Mouse (Mus musculus) frontal cortex, postnatal 25 days (tissue): ENCODE data around the gene Tcap.
"Not testable (repeated sequence)": the region's sequence is repeated elsewhere in the genome, so short reads cannot be mapped to it uniquely, and the experiment has no call there.

Source experiments
- DNase-seq, 2 experiments: peaks; one replicate each; pipeline ENCODE4 v3.0.0; 2022; ENCODE audit warnings: low spot score in 2 of 2

The Tcap gene

DNA sequence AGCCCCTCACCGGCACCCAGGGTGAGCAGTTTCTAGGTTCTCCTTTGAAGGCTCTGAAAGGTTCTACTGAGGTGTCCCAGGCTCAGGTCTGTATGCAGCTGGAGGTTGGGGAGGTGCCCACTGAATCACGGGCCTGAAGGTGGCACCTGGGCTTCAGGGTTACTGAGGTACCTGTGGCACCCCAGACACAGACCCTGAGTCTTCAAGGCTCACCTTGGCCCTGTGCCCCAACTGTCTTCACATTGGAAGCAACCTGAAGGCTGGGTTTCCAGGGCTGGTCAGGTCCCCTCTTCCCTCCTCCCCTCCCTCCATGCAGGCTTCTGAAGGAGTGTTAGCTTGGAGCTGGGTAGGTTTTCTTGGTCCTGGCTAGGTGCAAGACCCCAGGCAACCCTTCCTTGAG lies 2.0 kb upstream of the Tcap start:
- DNase-seq, result no peak

DNA sequence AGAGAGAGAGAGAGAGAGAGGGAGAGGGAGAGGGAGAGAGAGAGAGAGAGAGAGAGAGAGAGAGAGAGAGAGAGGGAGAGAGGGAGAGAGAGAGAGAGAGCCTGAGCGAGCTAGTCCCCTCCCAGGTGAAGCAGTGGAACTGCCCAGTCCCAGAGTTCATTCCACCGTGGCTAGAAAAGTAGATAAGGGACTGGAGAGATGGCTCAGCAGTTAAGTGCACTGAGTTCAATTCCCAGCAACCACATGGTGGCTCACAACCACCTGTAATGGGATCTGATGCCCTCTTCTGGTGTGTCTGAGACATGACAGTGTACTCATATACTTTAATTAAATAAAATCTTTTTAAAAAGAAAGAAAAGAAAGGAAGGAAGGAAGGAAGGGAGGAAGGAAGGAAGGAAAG lies 1.2 kb upstream of the Tcap start:
- DNase-seq, result not testable (repeated sequence)

DNA sequence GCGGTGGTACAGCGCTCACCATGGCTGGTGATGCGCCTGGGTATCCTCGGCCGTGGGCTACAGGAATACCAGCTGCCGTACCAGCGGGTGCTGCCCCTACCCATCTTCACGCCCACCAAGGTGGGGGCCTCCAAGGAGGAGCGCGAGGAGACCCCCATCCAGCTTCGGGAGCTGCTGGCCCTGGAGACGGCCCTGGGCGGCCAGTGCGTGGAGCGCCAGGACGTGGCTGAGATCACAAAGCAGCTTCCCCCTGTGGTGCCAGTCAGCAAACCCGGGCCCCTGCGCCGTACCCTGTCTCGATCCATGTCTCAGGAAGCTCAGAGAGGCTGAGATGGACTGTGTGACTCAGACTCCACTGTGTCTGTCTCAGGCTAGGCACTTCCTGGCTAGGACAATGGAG lies 605 bp downstream of the Tcap start:
- DNase-seq, result no peak

DNA sequence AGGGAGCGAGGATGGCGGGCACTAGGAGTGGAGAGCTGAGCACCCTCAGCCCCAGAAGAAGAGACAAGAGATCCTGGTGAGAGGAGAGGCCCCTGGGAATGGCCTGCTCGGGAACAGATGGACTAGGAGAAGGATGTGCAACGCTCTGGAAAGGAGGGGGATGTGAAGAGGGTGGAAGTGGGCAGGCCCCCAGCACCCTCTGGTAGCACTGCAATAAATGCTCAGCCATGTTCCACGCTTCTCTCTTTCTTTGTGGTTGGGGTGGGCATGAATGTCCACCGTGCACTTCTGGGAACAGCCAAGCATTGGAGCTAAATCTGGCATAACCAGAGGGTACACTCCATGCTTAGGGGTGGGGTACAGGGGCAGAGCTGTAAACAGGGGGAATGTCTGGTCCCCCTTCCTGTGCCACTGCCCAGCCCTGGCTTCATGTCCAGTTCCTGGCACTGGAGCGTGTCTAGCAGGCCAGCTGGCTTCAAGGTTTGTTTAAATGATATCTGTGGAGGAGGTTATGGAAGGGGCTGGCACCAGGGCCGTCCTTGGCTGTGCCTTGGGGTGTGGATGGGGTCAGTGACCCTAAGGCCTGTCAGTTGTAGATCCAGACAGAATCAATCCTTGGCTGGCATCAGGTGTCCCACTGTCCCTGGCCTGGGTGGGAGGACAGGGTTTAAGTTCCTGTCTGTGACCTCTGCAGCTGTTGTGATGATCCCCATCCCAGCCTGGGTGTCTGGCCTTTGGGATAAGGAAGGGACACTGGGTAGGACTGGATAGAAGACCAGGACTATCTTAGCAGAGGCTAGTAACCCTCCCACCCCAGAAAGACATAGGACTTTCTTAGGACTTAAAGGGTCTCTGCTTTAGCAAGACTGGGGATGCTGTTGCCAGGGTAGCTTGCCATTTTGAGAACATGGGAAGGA lies 1.4 kb downstream of the Tcap start:
- DNase-seq, result no peak

DNA sequence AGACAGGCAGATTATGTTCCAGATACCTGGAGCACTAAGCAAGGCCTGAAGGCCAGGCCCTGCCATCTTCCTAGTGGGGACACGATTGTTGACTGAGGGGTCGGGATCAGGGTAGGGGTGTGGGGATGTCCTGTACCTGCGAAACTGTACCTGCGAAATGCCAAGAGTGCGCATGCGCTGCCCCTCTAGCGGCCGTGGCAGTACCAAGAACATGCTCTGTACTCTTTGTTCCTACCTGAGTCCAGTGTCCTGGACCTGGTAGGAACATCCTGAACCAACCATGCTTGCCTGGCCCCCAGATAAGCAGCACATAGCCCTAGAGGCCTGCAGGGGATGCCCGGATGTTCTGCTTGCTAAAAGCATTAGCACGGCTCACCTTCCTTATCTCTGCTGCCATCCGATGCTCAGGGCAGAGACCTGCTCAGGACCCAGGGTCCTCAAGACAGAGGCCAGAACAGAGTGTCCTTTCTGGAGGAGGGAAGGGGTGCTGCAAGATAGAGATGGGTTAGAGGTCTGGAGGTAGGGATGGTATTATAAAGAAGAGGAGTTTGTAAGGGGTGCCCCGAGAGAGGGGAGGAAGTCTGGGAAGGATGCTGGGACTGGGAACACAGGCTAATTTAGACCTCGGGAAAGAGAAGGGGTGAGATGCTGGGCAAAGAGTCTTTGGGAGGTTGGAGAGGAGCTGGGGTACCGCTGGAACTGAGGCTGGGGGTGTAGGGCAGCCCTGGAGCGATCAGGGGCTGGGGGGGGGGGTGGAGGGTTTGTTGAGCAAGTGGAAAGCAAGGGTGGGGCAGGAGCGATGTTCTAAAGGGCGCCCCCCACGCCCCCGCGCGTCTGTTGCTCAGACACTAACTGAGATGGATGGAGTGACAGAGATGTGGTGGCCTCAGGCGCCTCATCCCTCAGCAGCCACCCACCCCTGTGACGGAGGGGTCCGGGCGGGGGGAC lies 2.3 kb downstream of the Tcap start, which contains the start of gene Pnmt:
Pnmt (plus strand) TSS at position 813 of the 948 bp plus-strand sequence.
- no peak for DNase-seq

DNA sequence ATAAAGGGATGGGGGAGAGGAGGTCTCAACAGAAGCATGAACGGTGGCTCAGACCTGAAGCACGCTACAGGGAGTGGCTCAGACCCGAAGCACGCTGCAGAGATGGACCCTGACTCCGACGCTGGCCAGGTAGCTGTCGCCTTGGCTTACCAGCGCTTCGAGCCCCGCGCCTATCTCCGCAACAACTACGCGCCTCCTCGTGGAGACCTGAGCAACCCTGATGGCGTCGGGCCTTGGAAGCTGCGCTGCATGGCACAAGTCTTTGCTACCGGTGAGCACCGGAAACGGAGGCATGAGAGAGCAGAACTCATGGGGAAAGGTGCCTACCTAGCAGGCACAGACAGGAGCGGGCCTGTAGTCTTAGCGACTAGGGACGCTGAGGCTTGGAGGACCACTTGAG lies 3.0 kb downstream of the Tcap start:
- DNase-seq, result no peak

DNA sequence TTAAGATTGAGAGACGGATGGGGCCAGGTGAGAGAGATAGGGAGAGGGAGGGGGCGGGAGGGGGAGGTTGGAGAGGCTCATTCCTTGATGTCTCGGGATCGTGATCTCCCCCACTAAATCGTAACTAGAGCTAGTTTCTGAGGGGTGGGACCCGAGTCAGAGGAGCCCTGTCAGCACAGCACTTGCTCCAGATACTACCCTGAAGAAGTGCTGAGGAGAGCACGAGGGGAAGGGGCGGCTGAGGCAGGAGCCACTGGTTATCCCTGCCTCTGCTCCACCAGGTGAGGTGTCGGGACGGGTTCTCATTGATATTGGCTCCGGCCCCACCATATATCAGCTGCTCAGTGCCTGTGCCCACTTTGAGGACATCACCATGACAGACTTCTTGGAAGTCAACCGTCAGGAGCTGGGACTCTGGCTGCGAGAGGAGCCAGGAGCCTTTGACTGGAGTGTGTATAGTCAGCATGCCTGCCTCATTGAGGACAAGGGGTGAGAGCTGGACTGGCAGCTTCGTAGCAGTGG lies 3.5 kb downstream of the Tcap start:
- no peak for DNase-seq

DNA sequence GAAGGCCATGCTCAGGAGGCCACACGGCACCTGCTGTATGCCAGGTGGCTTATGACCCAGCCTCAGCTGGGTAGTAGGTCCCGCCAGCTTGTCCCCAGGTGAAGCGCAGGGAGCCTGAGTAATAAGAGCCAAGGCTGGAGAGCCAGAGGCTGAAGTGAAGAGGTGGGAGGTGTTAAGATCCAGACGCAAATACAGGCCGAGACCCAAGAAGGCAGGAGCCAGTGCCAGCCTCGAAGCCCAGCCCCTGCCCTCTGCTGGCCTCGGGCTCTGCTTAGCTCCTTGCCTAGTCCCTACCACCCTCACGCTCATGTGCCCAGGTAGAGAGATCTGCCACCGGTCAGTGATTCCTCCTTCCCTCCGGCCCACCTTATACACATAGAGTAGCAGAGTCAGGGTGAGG lies 4.7 kb downstream of the Tcap start:
- DNase-seq, result no peak

DNA sequence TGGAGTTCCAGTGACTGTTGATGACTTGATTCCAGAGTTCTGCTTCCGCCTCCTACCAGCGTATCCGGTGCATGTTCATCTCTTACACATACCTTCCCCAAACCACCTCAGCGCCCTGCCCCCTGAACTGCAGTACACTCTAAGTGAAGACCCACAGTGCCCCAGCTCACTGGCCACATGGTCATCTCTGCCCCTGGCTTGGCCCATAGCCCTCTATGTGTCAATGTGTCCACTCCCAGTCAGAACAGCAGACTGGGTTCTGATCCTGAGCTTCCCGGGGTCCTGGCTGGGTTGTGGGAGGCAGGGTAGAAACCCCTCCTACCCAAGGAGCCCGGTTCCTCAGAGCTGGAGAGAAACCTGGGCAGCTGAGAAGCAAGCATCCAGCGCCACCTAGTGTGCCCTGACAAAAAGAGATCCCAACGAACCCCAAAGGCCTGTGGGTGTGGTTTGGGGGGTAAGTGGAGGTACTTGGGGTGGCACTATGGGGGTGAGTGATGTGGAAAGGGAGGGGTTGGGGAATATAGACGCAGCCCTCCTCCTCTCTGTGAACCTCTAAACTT lies 5.7 kb downstream of the Tcap start:
- DNase-seq, result peak; percentile 50 to 66

DNA sequence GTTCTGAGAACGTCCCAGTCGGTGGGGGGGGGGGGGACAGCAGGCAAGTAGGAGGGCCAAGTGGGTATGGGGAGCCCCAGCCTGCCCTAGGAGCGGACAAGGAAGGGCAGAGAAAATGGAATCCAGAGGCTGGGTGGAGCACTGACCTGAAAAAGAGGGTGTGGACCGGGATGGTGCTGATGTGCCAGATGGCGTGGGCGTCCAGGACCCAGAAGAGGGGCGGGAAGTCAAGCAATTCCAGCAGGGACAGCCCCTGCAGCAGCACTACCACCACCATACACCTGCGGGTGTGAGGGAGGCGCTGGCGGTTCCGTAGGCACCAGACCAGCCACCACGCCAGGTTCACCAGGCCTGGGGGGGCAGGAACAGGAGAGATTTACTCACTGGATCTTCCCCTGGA lies 6.5 kb downstream of the Tcap start:
- no peak for DNase-seq

DNA sequence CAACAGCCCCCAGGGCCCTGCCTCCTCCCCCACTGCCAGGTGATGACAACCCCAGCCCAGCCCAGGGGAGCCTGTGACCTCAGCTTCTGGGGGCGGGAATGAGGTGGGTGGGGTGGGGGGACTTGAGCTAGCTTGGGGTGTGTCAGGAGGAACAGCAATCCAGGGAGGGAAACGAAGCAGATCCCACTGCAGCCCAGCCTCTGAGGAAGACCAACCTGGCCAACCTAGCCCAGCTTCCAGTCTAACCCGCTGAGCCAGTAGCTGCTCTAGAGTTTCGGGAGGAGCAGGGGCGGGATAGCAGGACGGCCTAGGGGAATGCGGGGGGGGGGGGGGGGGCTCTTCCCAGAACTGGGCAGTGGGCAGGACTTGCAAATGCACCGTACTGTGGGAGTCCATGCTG lies 8.4 kb downstream of the Tcap start:
- no peak for DNase-seq

DNA sequence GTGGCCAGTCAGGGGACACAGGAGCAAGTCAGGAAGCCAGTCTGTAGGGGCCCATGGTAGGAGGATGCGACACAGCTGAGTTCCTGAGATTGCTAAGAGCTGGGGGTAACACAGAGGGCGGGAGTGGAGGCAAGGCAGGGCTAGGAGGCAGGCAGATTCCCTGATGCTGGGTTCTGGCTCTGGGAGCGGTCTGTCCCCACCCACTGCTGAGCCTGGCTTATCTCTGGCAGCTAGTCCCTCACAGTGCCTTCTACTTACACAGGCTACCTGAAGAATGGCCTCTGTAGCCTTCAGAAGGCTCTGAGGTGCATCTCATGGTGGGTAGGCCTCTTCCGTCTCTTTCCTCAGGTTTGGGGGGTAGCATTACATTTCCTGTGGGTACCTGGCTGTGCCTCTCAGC lies 9.0 kb downstream of the Tcap start:
- no peak for DNase-seq

DNA sequence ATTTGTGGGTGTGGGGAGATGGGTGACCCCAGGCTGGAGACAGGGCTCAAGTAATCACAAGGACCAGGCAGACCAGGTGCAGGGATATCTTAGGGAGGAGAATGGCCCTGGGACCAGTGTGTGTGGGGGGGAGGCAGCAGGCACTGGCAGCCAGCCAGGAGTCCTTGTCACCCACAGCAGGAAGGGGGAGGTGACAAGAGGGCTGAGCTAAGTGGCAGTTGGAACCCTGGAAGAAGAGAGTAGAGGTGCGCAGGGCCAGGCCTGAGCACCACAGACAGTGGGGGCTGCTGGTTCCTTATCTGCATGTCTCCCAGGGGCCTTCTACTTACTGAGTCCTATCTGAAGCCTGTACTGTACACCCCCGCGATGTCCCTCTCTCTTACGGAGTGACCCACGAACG lies 9.7 kb downstream of the Tcap start:
- no peak for DNase-seq

DNA sequence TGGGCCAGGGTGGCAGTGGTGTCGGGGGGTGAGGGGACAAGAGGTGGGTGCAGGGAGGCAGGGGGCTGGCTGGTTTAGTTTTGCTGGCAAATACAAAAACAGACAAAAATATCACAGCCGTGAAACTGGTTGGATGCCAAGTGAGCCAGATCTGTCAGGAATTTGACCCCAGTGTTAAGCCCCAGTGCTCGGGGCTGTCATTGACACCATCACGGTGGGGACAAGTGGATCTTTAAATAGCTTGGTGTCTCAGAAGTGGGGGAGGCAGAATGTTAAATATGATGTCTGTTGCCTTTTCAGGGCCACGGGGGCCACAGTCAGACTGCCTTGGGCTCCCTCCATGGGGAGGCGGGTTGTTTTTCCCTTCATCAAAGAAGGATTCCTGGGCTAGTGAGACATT lies 10.7 kb downstream of the Tcap start:
- no peak for DNase-seq

DNA sequence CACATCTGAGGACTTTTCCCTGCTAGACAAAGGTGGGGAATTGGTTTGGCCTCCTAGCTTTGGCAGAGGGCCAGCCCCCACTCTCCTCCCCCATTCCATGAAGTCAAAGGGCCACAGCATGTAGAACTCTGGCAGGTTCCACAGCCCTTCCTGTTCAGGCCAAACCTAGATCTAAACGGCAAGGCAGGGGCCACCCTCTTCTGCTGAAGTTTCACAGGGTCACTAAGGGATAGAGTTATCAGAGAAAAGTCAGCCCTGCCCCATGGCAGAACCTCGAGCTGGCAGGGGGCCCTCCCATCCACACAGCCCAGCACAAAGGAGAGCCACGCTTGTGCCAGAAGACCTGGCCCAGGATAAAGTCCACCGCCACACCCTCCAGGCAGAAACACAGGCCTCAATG lies 11.4 kb downstream of the Tcap start:
- no peak for DNase-seq

DNA sequence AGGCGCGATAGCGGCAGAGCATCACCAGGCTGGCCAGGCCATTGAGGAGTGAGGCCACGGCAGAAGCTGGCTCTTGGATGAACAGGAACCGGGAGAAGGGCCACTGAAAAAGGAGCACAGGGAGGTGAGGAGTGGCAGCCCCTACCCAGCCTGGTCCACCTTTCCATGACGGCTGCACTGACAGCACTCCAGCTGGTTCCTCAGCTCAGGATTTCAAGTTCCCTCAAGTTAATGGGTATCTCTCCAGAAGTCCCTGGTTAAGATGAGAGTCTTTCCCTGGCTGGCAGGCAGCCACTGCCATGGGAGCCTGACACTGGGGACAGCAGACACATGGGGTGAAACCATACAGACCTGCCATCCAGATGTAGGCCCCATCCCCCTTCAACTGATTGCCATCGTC lies 14.3 kb downstream of the Tcap start:
- DNase-seq, result no peak

DNA sequence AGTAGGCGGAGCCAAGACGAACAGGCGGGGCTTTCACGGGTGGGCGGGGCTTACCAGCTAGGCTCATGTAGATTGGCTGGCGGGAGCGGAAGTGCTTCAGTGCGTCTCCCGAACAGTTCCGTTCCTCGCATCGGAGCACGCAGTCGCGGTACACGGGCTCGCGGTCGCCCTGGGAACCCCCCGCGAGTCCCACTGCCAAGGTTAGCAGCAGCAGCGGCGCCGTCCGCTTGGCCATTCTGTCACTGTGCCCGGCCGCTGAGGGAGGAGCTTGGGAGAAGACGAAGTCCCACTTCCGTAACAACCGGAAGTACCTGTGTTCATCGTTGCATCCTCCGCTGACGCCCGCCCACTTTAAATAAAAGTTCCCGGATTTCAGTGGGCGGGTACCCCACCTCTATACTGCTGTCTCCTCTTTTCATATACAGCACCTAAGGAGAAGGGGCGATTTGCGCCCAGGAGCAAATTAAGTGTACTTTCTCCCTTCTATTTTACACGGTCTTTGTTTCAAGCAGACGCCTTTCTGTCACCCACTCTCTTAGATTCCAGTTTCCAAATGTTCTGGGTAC lies 16.6 kb downstream of the Tcap start, which contains the start of gene Pgap3:
Pgap3 (minus strand) TSS at position 330 of the 566 bp plus-strand sequence.
- DNase-seq, result peak; percentile 74 to 81

DNA sequence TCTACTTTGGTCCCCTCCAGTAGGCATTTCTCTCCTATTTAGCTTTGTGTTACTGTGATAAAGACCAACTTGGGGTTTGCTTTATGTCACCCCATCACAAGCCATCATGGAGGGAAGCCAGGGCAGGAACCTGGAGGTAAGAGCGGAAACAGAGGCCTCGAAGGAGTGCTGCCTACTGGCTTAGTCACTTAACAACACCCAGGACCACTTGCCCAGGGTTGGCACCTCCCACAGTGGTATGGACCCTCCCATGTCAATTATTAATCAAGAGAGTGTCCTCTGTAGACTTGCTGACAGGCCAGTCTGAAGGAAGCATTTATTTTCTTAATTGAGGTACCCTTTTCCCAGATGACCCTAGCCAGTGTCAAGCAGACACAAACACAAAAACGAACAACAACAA lies 17.2 kb downstream of the Tcap start:
- DNase-seq, result no peak

DNA sequence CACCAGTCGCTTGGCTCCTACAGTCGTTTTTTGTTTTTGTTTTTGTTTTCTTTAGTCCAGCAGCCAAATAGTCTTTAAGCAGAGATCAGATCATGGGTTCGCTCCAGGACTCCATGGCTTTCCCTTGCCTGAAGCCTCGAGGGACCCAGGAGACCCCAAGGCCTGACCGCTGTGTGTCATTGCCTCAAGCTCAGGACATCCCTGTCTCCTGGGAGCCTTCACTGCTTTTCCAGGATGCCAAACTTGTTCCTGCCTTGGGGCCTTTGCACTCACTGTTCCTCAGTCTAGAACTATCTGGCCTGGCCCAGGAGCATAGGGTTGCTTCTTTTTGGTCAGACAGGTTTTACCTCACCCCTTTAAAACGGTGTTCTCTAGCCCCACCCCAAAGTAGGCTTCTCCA lies 23.0 kb downstream of the Tcap start:
- no peak for DNase-seq

DNA sequence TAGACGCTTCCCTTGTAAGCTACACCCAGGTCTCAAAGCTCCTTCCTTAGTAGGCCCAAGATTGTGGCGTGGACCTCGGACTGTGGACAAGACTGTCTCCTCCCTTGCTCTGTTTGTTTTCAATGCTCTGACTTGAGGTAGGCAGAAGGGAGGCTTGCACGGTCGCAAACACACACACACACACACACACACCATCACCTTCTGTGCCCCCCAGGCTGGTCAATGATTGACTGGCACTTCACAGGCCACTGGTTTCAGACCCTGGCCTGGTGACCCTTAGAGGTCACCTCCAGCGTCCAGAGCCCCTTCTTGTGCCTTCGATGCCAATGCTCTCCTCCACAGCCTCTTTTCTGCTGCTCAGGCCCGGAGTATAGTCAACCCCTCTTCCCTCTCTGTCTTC lies 25.3 kb downstream of the Tcap start:
- no peak for DNase-seq

DNA sequence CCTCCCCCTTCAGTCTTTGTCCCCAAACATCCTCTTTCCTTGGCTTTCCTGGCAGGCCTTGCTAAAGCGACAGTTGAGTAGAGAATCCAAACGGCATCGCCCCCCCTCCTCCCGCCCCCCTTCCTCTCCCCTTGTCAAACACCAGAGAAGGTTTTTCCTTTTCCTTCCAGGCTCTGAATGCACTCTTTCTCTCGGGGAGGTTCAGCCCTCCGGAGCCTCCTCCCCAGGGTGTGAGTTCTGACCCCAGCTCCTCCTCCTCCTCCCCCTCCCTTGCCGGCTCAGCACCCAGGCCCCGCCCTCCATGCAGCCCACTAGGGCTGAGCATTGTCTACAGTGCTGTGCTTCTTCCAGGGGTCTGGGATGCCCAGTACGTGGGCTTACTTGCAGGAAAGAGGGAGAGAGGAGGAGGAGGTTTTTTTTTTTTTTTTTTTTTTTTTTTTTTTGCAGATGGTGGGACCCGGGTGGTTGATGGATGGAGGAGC lies 25.8 kb downstream of the Tcap start:
- DNase-seq, result no peak
